Mouse (Mus musculus): ENCODE data around the gene Hhatl.

Hhatl gene

DNA sequence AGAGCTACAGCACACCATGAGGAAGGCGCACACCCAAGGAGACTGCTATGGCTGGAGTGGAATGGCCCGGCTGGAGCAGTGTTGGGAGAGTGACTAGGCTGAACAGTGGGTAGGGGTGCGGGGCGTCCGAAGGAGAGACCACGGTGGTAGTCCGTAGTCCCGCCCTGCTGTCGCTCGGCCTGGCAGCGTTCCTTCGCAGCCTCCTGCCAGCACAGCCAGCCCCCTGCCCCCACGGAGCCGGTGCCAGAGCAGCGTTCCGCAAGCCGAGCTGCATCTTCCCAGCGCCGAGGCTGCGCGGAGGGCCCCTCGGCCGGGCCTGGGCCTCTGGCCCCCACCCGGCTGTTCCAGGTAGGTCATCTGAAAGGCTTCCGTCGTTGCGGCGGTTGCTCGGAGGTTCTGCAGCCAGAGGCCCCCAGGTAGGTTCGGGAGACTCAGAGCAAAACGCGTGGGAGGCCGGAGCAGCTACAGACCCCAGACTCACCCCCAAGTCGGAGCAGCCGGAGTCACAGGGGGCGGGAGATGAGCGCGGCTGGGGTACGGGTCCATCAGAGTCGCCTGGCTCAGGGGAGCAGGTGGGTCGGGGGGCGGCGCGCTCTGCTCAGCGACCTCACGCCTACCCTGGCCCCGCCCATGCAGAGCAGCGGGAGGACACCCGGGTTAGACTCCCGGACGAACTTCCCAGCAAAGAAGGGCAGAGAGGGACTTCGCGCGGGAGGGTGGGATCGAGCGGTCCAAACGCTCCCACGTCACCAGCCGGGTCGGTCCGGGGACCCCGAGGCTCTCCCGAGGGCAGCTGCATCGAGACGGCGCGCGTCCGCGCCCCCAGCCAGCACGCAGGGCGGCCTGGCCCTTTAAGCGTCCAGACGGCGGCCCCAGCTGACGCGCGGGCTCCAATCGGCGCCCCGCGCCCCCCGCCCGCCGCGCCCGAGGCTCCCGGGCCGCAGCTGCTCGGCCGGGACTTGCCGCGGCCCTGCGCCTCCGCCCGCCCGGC, 32.9 kb downstream of the Hhatl start, which contains the start of gene Zfp651:
TSS of gene Zfp651 (plus strand) at position 240 of the 991 bp plus-strand sequence.
- DNase-seq (ENCODE audit: low spot score): no peak

DNA sequence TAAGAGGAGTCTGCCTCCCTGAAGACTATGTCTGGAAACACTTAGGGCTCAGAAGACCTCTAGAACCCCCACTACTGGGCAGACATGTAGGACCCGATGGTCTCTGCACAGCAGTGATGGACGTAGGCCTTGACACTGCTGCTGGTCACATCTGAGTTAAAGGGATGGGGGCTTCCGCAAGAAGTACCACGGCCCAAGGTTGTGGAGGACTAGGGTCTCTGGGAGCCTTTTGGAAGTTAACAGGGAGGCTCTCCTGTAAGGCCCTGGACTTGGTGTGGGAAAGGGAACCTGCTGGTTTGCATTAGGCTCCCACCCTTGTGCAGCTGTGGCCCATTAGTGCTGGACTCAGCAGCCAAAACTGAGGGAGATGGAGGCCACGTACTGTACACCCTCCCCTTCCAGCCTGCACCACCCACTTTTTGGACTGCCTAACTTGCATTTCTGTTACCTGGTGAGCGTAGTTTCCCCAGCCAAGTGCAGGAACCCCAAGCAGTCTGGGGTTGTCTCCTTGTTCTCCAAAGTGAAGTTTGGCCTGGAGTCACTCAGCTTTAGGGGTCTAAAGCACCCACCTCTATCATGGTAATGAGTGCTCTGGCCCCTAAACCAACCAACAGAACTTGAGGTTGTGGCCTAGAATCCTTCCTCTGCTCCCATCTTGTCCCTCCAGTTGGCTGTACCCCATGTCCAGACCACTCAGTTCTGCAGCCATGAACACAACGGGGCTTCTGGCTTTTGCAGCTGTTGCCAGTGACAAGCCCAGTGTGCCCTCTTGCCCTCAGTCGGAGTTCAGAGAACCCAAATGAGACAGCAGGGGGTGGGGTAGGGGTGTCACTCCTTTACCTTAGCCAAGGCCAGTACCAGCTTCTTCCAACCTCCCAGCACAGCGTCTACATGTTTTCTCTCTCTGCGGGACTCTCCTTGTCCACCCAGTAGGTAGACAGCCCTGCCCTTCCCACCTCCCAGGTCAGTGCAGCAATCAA, 34.2 kb downstream of the Hhatl start:
- no peak for DNase-seq (ENCODE audit: low spot score)

DNA sequence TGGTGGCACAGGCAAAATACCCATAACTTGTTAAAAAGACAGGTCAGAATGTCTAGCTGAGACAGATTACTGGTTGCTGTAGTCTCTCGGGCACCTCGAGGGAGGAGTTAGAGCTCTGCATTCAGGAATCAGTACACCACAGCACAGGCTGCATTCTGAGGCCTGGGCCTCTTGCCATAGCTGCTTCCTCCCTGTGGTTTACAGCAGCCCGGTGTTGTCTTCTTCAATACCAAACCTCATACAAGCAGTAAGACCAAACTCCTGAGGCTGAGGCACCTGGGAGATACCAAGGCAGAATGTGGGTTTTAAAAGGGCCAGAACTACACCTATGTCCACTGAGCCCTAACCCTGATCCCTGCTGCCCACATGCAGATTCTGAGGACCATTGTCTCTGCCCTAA, 34.9 kb downstream of the Hhatl start:
- DNase-seq (ENCODE audit: low spot score): no peak

DNA sequence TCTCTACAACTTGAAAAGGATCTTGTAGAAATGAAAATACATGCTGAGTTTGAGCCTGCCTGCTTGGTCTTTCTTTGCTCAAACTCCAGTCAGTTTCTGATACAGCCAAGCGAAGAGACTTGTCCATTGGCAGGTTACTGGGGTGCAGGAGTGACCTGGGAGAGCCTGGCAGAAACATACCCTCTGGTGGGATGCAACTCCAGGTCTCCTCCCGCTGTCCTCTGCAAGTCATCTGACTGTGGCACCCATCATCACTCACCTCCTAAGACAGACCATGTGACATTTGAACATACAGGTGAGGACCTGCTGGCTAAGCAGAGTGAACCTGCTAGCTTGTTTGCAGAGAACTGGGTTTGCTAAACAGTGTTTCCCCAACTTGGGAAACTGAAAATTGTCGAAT, 35.5 kb downstream of the Hhatl start:
- no peak for DNase-seq (ENCODE audit: low spot score)

DNA sequence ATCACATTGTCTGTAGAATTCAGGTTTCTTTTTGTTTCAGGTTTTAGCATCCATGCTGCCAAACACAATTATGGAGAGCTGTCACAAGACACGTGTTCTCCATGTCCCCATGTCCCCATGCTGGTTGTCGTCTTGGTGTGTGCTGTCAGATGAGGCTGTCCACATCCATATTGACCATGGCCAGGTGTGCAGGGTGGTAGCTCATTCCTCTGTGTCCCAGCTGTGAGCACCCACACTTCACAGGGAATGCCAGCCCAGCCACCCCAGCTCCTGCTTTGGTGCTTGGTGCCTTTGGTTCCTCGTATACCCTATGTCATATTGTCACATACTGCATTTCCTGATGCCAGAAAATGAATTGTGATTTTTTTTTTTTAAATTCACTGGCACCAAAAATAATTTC, 37.7 kb downstream of the Hhatl start:
- no peak for DNase-seq (ENCODE audit: low spot score)

DNA sequence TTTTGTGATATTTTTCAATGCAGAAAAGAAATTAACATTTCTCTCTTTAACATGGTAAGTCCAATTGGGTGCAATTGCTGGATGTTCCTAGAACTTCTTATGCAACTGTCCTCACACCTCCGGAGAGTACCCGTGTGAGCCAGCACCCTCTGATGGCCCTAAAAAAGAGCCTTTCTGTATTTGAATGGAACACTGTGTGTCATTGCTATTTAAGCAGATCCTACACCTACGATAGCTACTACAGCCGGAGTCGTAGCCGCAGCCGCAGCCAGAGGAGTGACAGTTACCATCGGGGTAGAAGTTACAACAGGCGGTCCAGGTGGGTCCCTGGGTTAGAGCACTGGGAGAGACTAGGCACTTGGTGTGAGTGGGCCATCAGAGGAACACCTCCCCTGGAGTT, 39.5 kb downstream of the Hhatl start:
- no peak for DNase-seq (ENCODE audit: low spot score)

DNA sequence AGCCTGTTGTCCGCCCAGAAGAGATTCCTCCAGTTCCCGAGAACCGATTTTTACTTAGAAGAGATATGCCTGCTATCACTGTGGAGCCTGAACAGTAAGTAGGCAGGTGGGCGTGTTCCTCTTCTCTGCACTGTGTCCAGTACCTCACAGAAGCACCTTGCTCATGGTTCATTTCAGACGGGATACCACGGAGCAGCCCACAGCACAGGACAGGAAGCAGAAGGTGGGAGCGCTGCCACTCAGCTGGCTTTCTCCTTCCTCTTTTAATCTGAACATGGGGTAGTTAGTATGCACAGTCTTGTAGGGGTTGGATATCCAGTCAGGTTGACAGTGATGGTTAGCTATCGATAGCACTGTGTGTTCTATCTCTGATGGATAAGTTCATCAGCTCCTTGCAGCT, 48.3 kb downstream of the Hhatl start:
- no peak for DNase-seq (ENCODE audit: low spot score)

DNA sequence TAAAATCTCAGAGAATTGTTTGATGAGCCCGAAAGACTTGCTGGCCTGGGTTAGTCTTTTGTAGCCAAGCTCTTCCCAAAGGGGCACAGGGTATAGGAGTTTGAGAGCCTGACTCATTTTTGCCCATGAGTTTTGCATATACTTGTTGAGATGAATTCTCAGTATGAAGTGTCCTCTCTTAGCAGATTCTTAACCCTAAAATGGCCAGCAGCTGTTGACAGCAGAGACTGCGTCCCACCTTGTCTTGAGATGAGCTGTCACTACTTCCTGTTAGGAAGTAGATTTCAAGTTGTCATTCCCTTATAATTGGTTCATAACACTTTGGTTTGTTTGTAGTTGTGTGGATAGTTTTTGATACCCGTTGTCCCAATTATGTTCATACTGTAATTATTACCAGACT, 51.1 kb downstream of the Hhatl start:
- no peak for DNase-seq (ENCODE audit: low spot score)

DNA sequence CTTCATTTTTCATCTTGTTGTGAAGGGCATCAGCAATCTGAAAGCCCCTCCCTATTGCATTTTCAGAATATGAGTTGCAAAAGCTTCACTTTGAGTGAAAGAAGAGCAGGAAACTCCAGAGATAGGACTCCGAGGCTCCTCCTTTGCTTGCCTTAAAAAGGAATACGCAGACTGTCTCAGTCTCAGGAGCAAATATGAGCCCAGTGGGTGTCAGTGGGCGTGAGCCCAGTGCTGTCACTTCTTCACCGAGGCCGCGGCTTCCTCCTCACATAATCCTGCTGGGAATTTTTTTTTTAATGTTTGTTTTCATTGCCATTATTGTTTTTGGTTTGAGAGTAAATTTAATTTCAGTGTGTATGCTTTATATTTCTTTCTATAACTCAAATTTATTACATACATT, 51.8 kb downstream of the Hhatl start:
- no peak for DNase-seq (ENCODE audit: low spot score)
